ENCODE assay signal across 8 mouse cellular contexts in the genomic region with DNA sequence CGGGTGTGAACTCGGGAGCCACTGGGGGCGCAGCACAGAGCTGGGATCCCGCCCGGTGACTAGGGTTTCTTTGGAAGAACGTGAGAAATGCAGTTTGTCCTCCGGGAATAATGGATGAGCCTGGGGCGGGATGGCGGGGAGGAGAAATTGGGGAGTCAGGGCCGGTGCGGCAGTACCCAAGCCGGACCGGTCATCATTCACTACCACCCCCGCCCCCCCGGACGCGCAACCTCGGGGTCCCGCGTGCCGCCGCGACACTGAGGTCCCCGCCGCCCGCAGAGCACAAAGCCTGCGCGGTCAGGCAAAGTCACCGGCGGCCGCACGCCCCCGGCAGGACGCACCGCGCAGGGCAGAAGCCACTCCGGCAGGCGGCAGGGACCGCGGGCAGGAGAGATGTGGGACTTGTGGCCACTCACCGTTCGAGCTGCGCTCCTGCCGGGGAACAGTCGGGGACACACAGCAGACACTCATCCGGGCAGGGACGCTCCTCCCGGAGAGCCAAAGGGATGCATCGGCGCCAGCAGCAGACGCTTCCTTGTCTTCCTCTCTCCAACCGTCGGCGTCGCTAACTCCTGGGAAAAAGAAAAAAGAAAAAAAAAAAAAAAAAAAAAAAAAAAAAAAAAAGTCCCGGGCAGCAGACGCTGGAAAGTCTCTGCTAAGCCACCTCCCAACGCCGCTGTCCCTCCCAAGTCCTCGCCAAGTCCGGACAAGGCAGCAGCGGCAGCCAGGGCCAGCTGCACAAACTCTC. TPM values are rescaled to one million over a fixed set of nuclear protein-coding genes. Genes with fewer than 3 reads are reported as not detected.
A peak's percentile ranks its signal among the peaks of the same experiment; 100 is the strongest.
DNase-seq lines count a peak whose midpoint lies in the region; ATAC-seq and TF ChIP-seq lines count a peak whose summit lies in the region.

No protein-coding gene starts in this region.

- 0 out of 2 replicates have a peak, but pooled peaks have one; percentile 10 for TF ChIP-seq EP300 in lung, postnatal 0 days (IDR thresholded peaks at IDR 0.05)

- H3K9ac ChIP-seq in hindbrain, embryonic 13.5 days: peak overlapping the region; percentile 91
- peak overlapping the region; percentile 54 for H3K9ac ChIP-seq in lung, postnatal 0 days (replicated peaks; ENCODE audit: low read depth)

- H3K36me3 ChIP-seq in hindbrain, embryonic 13.5 days: peaks cover 2% of the 10 kb centered on the region
- no peaks in the 10 kb centered on the region for H3K36me3 ChIP-seq in lung, postnatal 0 days (ENCODE audit: insufficient read depth, low read length)

- H3K4me1 ChIP-seq in hindbrain, embryonic 13.5 days (replicated peaks): peaks cover 18% of the 10 kb centered on the region
- peaks cover 4% of the 10 kb centered on the region; the same call in 1 of the 2 replicates for H3K4me1 ChIP-seq in lung, postnatal 0 days (ENCODE audit: insufficient read depth, low read depth, low read length)

- ATAC-seq in hindbrain, embryonic 13.5 days (ENCODE audit: low FRiP score): peak; percentile 86
- ATAC-seq in lung, postnatal 0 days: peak; percentile 94

- peak; percentile 74 to 80 for DNase-seq in adrenal gland, adult 18-20 months (ENCODE audit: low spot score in 2 of 2)
- peak; percentile 66 to 73 for DNase-seq in cerebellum, postnatal 14 days
- DNase-seq in frontal cortex, postnatal 36 days (ENCODE audit: low spot score in 2 of 2): peak; percentile 47 to 52
- peak; percentile 49 to 51 for DNase-seq in layer of hippocampus, postnatal 25 days (ENCODE audit: extremely low spot score in 1 of 2, low spot score in 1 of 2)
- peak; percentile 94 for DNase-seq in lung, postnatal 0 days (ENCODE audit: low spot score)
- peak; percentile 44 for DNase-seq in retina, postnatal 7 days (ENCODE audit: low read depth, low spot score)
- no peak for DNase-seq in B cell, adult 2 months

- H3K27ac ChIP-seq in hindbrain, embryonic 13.5 days: peak overlapping the region; percentile 90
- H3K27ac ChIP-seq in lung, postnatal 0 days (ENCODE audit: low read length): peak overlapping the region; percentile 89

- H3K27me3 ChIP-seq in hindbrain, embryonic 13.5 days: no peaks in the 10 kb centered on the region
- H3K27me3 ChIP-seq in lung, postnatal 0 days (replicated peaks; ENCODE audit: insufficient read depth, low read length): no peaks in the 10 kb centered on the region

- peak overlapping the region; percentile 79 for H3K4me2 ChIP-seq in hindbrain, embryonic 13.5 days
- peak overlapping the region; percentile 83 for H3K4me2 ChIP-seq in lung, postnatal 0 days (replicated peaks; ENCODE audit: low read depth, low read length)

- peak overlapping the region; percentile 80 for H3K4me3 ChIP-seq in hindbrain, embryonic 13.5 days
- peak overlapping the region; percentile 69 for H3K4me3 ChIP-seq in lung, postnatal 0 days (ENCODE audit: low read depth, low read length)

- WGBS in hindbrain, embryonic 13.5 days: under 1% methylated on average over 62 of the region's 62 CpGs
- WGBS in lung, postnatal 0 days: 2% methylated on average over 57 of the region's 62 CpGs

- H3K9me3 ChIP-seq in hindbrain, embryonic 13.5 days: no peaks in the 10 kb centered on the region
- no peaks in the 10 kb centered on the region for H3K9me3 ChIP-seq in lung, postnatal 0 days (ENCODE audit: low read length)

- TF ChIP-seq CTCF in lung, postnatal 0 days (IDR thresholded peaks at IDR 0.05): peak; percentile 61

RNA-seq across cellular contexts. Expression of a gene that starts 0.5 kb away (rescaled TPM):
- 100 to 1,000 TPM; 141 to 179 TPM for total RNA-seq in adrenal gland, adult 18-20 months (2021)
- 64.6 and 69.6 TPM in 2 replicates for polyA plus RNA-seq in hindbrain, embryonic 13.5 days (2015; fragmentation: Nextera tagmentation; extraction: Ambion mirVana)
- total RNA-seq in layer of hippocampus, postnatal 25 days (2021): 10 to 100 TPM; 29.3 to 34.5 TPM
- 84.2 and 85.5 TPM in 2 replicates for polyA plus RNA-seq in lung, postnatal 0 days (2015; fragmentation: Nextera tagmentation; extraction: Ambion mirVana)

Comparison
In these comparisons a context has a peak if more than half of its experiments do, and no peak if none do; other contexts are left out.
1. DNase-seq: peak in adrenal gland, adult 18-20 months (2 of 2), cerebellum, postnatal 14 days (2 of 2), frontal cortex, postnatal 36 days (2 of 2), layer of hippocampus, postnatal 25 days (2 of 2), lung, postnatal 0 days (single experiment) and retina, postnatal 7 days (single experiment); none in B cell, adult 2 months (0 of 2).